Mouse (Mus musculus) stomach, embryonic 16.5 days (tissue): ENCODE data around the gene Nlrp9b. TPM values are rescaled to one million over a fixed set of nuclear protein-coding genes. Genes with fewer than 3 reads are reported as not detected.
"Not testable (repeated sequence)": the region's sequence is repeated elsewhere in the genome, so short reads cannot be mapped to it uniquely, and the experiment has no call there.

Experiments used
- ATAC-seq: fragments of 200-750 bp; cut with Nextera tagmentation; 2 replicates; pipeline ENCODE4 v1.8.0; 2017; ENCODE audit warnings: moderate number of reproducible peaks, moderate TSS enrichment; ENCODE audit not compliant: insufficient read depth, low FRiP score
- H3K27ac ChIP-seq: fragments of 300-500 bp; sonication (generic); 2 replicates; pipeline ENCODE4 v1.5.1; 2014; ENCODE audit warnings: low read length
- H3K27me3 ChIP-seq: fragments of 300-500 bp; sonication (generic); 2 replicates; pipeline ENCODE4 v1.6.1; 2014; ENCODE audit warnings: low read length, control low read depth, mixed read lengths; ENCODE audit not compliant: control insufficient read depth, insufficient read depth
- H3K36me3 ChIP-seq: fragments of 300-500 bp; sonication (generic); 2 replicates; pipeline ENCODE4 v1.6.1; 2014; ENCODE audit warnings: low read length; ENCODE audit not compliant: control insufficient read depth, insufficient read depth
- H3K4me1 ChIP-seq: fragments of 300-500 bp; sonication (generic); 2 replicates; pipeline ENCODE4 v1.6.1; 2014; ENCODE audit warnings: low read length, control low read depth, mixed read lengths; ENCODE audit not compliant: control insufficient read depth, insufficient read depth
- H3K4me2 ChIP-seq: fragments of 300-500 bp; sonication (generic); 2 replicates; pipeline ENCODE4 v1.6.1; 2014; ENCODE audit warnings: low read depth, low read length, mixed read lengths
- H3K4me3 ChIP-seq: fragments of 300-500 bp; sonication (generic); replicated peaks from 2 replicates; pipeline ENCODE4 v1.5.1; 2014; ENCODE audit warnings: mild to moderate bottlenecking, low read length
- H3K9ac ChIP-seq: fragments of 300-500 bp; sonication (generic); 2 replicates; pipeline ENCODE4 v1.6.1; 2014; ENCODE audit warnings: low read length
- H3K9me3 ChIP-seq: fragments of 300-500 bp; sonication (generic); replicated peaks from 2 replicates; pipeline ENCODE4 v1.6.1; 2016; ENCODE audit warnings: low read length, control low read depth; ENCODE audit not compliant: control insufficient read depth
- WGBS: fragments of 180-500 bp; shearing (Covaris S2); extraction: QIAGEN DNeasy Blood & Tissue Kit; methylation state at CpG from one replicate; pipeline ENCODE4 v1.1.7; 2014; 5-methylcytosine and 5-hydroxymethylcytosine counted together
- polyA plus RNA-seq: library from polyadenylated mRNA; unstranded; fragments of >200 nt; fragmentation: Nextera tagmentation; extraction: Ambion mirVana; gene quantifications from 2 replicates; pipeline ENCODE4 v1.2.1, GENCODE M21; 2015

The Nlrp9b gene
- polyA plus RNA-seq, 1 experiment from 2014 or later: not detected

- H3K27ac ChIP-seq: no peak overlapping the region
- no peak overlapping the region for H3K9ac ChIP-seq
- H3K4me2 ChIP-seq: no peak overlapping the region
- no peak overlapping the region for H3K4me3 ChIP-seq
- peaks cover 6% of the 10 kb centered on the region; the same call in 1 of the 2 replicates for H3K4me1 ChIP-seq
- no peaks in the 10 kb centered on the region for H3K27me3 ChIP-seq
- ATAC-seq: no peak
- H3K9me3 ChIP-seq: no peaks in the 10 kb centered on the region
- no peaks in the 10 kb centered on the region for H3K36me3 ChIP-seq
- 63% methylated on average over 4 of the region's 4 CpGs for WGBS
Measured at GRCm38 (mm10) chr7:19955861-19956260, 35.4 kb upstream of the Nlrp9b start.

DNA sequence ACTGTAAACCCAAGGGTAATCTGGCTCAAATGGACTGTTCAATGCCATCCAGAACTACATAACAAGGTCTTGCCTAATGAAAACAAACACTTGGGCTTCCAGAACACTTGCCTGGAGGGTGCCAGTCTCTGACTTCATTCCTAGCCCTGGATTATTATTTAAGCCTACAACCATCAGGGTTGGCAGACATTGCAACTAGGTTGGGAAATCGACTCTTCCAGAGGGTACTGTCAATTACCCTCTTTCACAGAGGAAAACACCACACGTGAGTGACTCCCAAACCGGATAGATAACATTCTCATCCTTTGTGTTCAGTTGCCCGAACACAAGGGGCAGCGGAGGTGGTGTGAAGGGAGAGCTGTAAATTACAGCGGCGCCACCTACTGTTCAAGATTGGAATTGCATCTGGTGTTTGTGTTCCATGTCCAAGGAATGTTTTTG lies 34.9 kb upstream of the Nlrp9b start:
- Histone ChIP-seq H3K27me3 (no peaks in the 10 kb centered on the region), H3K4me1 (peaks cover 6% of the 10 kb centered on the region; the same call in 1 of the 2 replicates), H3K4me2 (no peak overlapping the region), H3K4me3 (no peak overlapping the region), H3K9ac (no peak overlapping the region), H3K9me3 (no peaks in the 10 kb centered on the region), H3K27ac (no peak overlapping the region), H3K36me3 (no peaks in the 10 kb centered on the region)
- WGBS: 3% methylated on average over 7 of the region's 7 CpGs
- no peak; the same call in 1 of the 2 replicates for ATAC-seq

DNA sequence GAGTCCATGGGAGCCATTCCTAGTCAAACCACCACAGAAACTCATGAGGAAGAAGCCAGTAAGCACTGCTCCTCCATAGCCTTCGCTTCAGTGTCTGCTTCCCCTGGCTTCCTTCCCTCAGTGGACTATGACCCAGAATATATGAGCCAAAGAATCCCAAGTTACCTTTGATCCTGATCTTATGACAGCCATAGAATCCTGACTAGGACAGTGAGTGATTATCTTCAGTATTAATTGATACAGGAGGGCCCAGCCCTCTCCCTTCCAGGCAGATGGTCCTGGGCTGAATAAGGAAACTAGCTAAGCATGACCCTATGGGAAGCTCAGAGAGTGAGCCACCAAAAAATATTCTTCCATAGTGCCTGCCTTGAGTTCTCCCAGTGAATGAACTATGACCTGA lies 28.8 kb upstream of the Nlrp9b start:
- no peaks in the 10 kb centered on the region for H3K36me3 ChIP-seq
- no peaks in the 10 kb centered on the region for H3K4me1 ChIP-seq

DNA sequence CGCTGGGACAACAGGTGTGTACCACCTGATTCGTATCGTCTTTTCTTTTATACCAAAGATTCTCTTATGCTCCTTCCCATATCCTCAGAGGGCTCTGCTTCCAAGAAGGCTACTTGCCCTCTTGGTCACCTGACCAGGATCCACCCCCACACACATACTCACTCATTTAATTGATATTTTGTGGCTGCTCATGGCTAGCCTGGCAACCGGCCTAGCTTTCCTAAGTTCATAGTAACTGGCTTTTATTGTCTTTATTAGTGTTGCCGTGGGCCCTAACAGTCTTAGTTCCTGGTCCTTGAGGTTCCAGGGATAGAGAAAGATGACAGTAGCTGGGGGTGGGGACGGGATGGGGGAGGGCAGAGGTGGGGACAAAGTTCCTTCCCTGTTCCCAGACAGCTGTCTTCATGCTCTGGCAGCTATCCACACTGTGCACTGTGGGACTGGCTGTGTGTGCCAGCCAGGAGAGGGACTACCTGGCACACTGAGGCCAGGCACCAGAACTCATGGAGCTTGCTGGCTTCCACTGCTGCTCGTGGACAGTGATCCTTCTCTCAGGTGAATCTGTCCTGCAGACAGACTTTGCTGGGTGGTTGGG lies 26.2 kb upstream of the Nlrp9b start, which contains the start of gene Ceacam20:
TSS of gene Ceacam20 (plus strand) at position 428 of the 595 bp plus-strand sequence.
- Histone ChIP-seq H3K4me3 (no peak within 1 kb of the TSS), H3K36me3 (no peaks in the 10 kb centered on the region), H3K9me3 (peaks cover 5% of the 10 kb centered on the region; the same call in 1 of the 2 replicates), H3K27me3 (no peaks in the 10 kb centered on the region), H3K27ac (no peak within 1 kb of the TSS), H3K9ac (no peak within 1 kb of the TSS), H3K4me2 (no peak within 1 kb of the TSS), H3K4me1 (no peaks in the 10 kb centered on the region)
- no peak for ATAC-seq
- WGBS: 75% methylated on average over 7 of the region's 7 CpGs

More for the DNA sequence above, 28.8 kb upstream of the Nlrp9b start:
- H3K9ac ChIP-seq: no peak overlapping the region
- H3K27ac ChIP-seq: no peak overlapping the region
- no peak overlapping the region for H3K4me2 ChIP-seq
- 73% methylated on average over 1 of the region's 1 CpGs for WGBS
- ATAC-seq: no peak
- H3K27me3 ChIP-seq: no peaks in the 10 kb centered on the region
- no peak overlapping the region for H3K4me3 ChIP-seq
- no peaks in the 10 kb centered on the region for H3K9me3 ChIP-seq

- H3K4me1 ChIP-seq: no peaks in the 10 kb centered on the region
- WGBS: 63% methylated on average over 3 of the region's 3 CpGs
- H3K9ac ChIP-seq: no peak overlapping the region
- H3K36me3 ChIP-seq: no peaks in the 10 kb centered on the region
- no peak for ATAC-seq
- no peak overlapping the region for H3K27ac ChIP-seq
- H3K9me3 ChIP-seq: peaks cover 5% of the 10 kb centered on the region; the same call in 1 of the 2 replicates
- H3K27me3 ChIP-seq: no peaks in the 10 kb centered on the region
- no peak overlapping the region for H3K4me3 ChIP-seq
- no peak overlapping the region for H3K4me2 ChIP-seq
Measured at GRCm38 (mm10) chr7:19969106-19969505, 22.2 kb upstream of the Nlrp9b start.

DNA sequence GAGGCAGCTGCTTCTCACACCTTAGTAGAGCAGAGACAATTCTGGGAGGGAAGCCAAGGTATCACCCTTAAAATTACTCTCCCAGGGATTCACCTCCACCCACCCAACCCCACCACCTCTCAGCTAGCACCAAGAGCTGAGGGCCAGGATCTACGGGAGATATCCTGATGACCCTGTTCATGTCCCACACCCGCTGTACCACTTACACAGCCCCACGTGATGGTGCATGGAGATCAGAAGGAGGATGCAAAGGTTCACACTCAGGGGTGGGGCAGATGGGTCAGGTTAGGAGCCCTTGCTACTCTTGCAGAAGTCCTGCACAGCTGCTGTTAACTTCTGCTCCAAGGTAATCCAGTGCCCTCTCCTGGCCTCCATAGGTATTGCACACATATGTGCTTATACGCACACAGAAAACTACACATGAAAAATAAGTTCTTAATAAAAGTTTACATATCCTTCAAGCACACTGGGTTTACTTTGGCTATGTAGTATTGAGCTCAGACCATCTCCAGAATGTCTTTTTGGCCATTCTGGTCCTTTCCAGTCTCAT lies 21.6 kb upstream of the Nlrp9b start:
- WGBS: 91% methylated on average over 4 of the region's 4 CpGs
- no peak overlapping the region for H3K4me3 ChIP-seq
- H3K27ac ChIP-seq: no peak overlapping the region

DNA sequence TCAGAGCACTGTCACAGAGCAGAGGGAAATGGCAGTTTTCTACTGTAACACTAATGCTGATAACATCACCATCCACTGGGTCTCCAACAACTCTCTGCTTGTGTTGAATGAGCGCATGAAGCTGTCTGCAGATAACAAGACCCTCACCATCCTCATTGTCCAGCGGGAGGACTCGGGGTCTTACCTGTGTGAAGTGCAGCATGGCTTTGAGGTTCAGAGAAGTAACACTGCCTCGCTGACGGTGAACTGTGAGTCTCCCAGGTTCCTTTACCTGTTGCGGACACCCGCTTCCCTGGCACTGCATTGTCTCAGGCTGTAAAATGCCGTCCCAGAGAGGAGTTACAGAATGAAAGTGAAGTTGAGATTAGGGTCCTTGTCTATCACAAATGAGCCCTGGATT lies 21.1 kb upstream of the Nlrp9b start:
- 95% methylated on average over 8 of the region's 8 CpGs for WGBS
- H3K27ac ChIP-seq: no peak overlapping the region
- H3K9ac ChIP-seq: no peak overlapping the region
- H3K4me2 ChIP-seq: no peak overlapping the region
- peaks cover 5% of the 10 kb centered on the region; the same call in 1 of the 2 replicates for H3K9me3 ChIP-seq
- H3K27me3 ChIP-seq: no peaks in the 10 kb centered on the region
- no peaks in the 10 kb centered on the region for H3K36me3 ChIP-seq
- no peak for ATAC-seq
- H3K4me3 ChIP-seq: no peak overlapping the region
- H3K4me1 ChIP-seq: no peaks in the 10 kb centered on the region

More for the DNA sequence above, 21.6 kb upstream of the Nlrp9b start:
- no peak; the same call in 1 of the 2 replicates for ATAC-seq
- Histone ChIP-seq H3K9ac (no peak overlapping the region), H3K4me2 (no peak overlapping the region), H3K9me3 (peaks cover 5% of the 10 kb centered on the region; the same call in 1 of the 2 replicates), H3K27me3 (no peaks in the 10 kb centered on the region), H3K36me3 (no peaks in the 10 kb centered on the region), H3K4me1 (no peaks in the 10 kb centered on the region)

DNA sequence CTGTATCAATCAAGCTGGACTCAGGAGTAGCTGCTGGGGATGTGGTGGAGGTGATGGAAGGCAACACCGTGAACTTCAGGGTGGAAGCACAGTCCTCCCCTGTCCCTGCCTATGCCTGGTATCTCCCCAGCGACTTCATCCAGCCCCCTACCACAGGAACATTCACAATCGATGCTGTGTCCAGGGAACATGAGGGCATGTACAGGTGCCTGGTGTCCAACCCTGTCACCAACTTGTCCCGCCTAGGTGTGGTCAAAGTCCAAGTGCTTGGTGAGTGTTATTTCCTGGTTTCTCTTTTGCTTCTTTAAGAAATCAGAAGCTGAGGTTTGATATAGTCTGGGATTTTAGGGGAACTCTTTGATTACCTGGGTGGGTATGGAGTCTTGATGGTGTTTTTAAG lies 19.7 kb upstream of the Nlrp9b start:
- ATAC-seq: no peak
- Histone ChIP-seq H3K4me1 (no peaks in the 10 kb centered on the region), H3K36me3 (no peaks in the 10 kb centered on the region), H3K27ac (no peak overlapping the region), H3K27me3 (no peaks in the 10 kb centered on the region), H3K4me3 (no peak overlapping the region), H3K4me2 (no peak overlapping the region), H3K9ac (no peak overlapping the region), H3K9me3 (peaks cover 5% of the 10 kb centered on the region; the same call in 1 of the 2 replicates)
- WGBS: 86% methylated on average over 4 of the region's 4 CpGs

- not testable (repeated sequence) for H3K9ac ChIP-seq, H3K9me3 ChIP-seq
- 63% methylated on average over 3 of the region's 3 CpGs for WGBS
Measured at GRCm38 (mm10) chr7:19996721-19997120, 5.5 kb downstream of the Nlrp9b start.

More at GRCm38 (mm10) chr7:19996721-19997120, 5.5 kb downstream of the Nlrp9b start:
- H3K36me3 ChIP-seq, H3K4me3 ChIP-seq, H3K27ac ChIP-seq, H3K4me2 ChIP-seq, H3K4me1 ChIP-seq, H3K27me3 ChIP-seq, ATAC-seq: not testable (repeated sequence)
